Mouse (Mus musculus) cerebellum, postnatal 10 days (tissue): Measurements from ENCODE around the gene Plbd2.

ENCODE experiments used
- DNase-seq, 2 experiments: peaks; one replicate each; pipeline ENCODE4 v3.0.0; 2021; ENCODE audit warnings: mixed read lengths in 2 of 2

Plbd2 gene

GRCm38 (mm10) chr5:120503144-120503795 lies at the start of gene Plbd2:
TSS of gene Plbd2 (minus strand) at chr5:120503625.
- DNase-seq = peak; percentile 97

GRCm38 (mm10) chr5:120550673-120551072 lies 47.2 kb upstream of the Plbd2 start:
- no peak for DNase-seq

- no peak for DNase-seq
Observed at GRCm38 (mm10) chr5:120550137-120550536, 46.7 kb upstream of the Plbd2 start.

GRCm38 (mm10) chr5:120548236-120548850 lies 44.9 kb upstream of the Plbd2 start:
- no peak for DNase-seq

GRCm38 (mm10) chr5:120536632-120537031 lies 33.2 kb upstream of the Plbd2 start:
- DNase-seq = peak in 1 of 2 experiments; percentile 54

GRCm38 (mm10) chr5:120536046-120536445 lies 32.6 kb upstream of the Plbd2 start:
- peak; percentile 84 to 89 for DNase-seq

GRCm38 (mm10) chr5:120534686-120535075 lies 31.3 kb upstream of the Plbd2 start:
- DNase-seq = no peak

- DNase-seq = no peak
Observed at GRCm38 (mm10) chr5:120534071-120534685, 30.8 kb upstream of the Plbd2 start.

- DNase-seq = no peak
Observed at GRCm38 (mm10) chr5:120531631-120532030, 28.2 kb upstream of the Plbd2 start.

GRCm38 (mm10) chr5:120527296-120527964 lies 24.0 kb upstream of the Plbd2 start:
- no peak for DNase-seq

- no peak for DNase-seq
Observed at GRCm38 (mm10) chr5:120526311-120526710, 22.9 kb upstream of the Plbd2 start.

GRCm38 (mm10) chr5:120525737-120526136 lies 22.3 kb upstream of the Plbd2 start:
- DNase-seq = peak in 1 of 2 experiments; percentile 49

- DNase-seq = no peak
Observed at GRCm38 (mm10) chr5:120524736-120525135, 21.3 kb upstream of the Plbd2 start.

- DNase-seq = peak in 1 of 2 experiments; percentile 49
Observed at GRCm38 (mm10) chr5:120522649-120523048, 19.2 kb upstream of the Plbd2 start.

GRCm38 (mm10) chr5:120517552-120517951 lies 14.1 kb upstream of the Plbd2 start:
- DNase-seq = no peak

GRCm38 (mm10) chr5:120516221-120516984 lies 13.0 kb upstream of the Plbd2 start:
- no peak for DNase-seq

- DNase-seq = no peak
Observed at GRCm38 (mm10) chr5:120515451-120515850, 12.0 kb upstream of the Plbd2 start.

- peak; percentile 53 to 57 for DNase-seq
Observed at GRCm38 (mm10) chr5:120514754-120515153, 11.3 kb upstream of the Plbd2 start.

GRCm38 (mm10) chr5:120514031-120514677 lies 10.7 kb upstream of the Plbd2 start:
- no peak for DNase-seq

- DNase-seq = peak in 1 of 2 experiments; percentile 47
Observed at GRCm38 (mm10) chr5:120512911-120513555, 9.6 kb upstream of the Plbd2 start.

GRCm38 (mm10) chr5:120511643-120512220 lies 8.3 kb upstream of the Plbd2 start:
- no peak for DNase-seq
